Mouse (Mus musculus) small intestine, adult 2 months (tissue): Measurements from ENCODE around the gene Fam186b.

ENCODE experiments used
- CTCF ChIP-seq: fragments of 200-500 bp; IDR thresholded peaks from 2 replicates; pipeline ENCODE4 v1.5.1; 2012; ENCODE audit warnings: low read depth, mild to moderate bottlenecking, control low read depth, inconsistent platforms, low read length, moderate library complexity, mixed read lengths; ENCODE audit not compliant: insufficient replicate concordance, insufficient read length; ENCODE audit errors: extremely low read depth
- POLR2A ChIP-seq: fragments of 200-500 bp; IDR thresholded peaks from 2 replicates; pipeline ENCODE4 v1.6.1; 2012; ENCODE audit warnings: low read depth, mild to moderate bottlenecking, control low read depth, inconsistent platforms, low read length, moderate library complexity

- no peak for TF ChIP-seq CTCF
- no peak for TF ChIP-seq POLR2A
Observed at GRCm38 (mm10) chr15:99339669-99340068, 44.0 kb upstream of the Fam186b start.
